Mouse (Mus musculus): ENCODE data around the gene Cpt1c. TPM values are rescaled to one million over a fixed set of nuclear protein-coding genes. Genes with fewer than 3 reads are reported as not detected.

Cpt1c gene
- total RNA-seq, 2 experiments from 2014 or later, result 97.4 to 101 TPM

DNA sequence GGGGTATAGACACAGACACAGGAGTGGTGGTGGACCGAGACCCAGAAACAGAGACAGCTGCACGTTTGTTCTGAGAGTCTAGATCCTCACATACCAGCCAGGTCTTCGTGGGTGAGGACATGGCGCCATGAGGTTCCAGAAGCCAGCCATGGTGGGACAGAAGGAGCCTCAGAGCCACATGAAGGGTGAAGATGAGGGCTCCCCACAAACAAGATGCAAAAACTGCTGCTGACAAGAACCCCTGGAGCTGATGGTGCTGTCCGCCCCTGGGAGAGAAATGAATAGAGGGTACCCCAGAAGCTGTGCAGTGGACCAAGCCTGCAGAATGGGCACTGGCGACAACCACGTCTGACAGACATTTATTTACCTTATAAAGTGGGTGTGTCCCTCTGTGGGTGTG is 3.5 kb downstream of the Cpt1c start:
- intact Hi-C loops (cut with DNase I), result loop anchor here (5.0 kb wide), 1 partner anchor 44 kb away; the partner anchor contains the start of gene Ap2a1
- no peak for DNase-seq (ENCODE audit: low spot score in 2 of 2)

DNA sequence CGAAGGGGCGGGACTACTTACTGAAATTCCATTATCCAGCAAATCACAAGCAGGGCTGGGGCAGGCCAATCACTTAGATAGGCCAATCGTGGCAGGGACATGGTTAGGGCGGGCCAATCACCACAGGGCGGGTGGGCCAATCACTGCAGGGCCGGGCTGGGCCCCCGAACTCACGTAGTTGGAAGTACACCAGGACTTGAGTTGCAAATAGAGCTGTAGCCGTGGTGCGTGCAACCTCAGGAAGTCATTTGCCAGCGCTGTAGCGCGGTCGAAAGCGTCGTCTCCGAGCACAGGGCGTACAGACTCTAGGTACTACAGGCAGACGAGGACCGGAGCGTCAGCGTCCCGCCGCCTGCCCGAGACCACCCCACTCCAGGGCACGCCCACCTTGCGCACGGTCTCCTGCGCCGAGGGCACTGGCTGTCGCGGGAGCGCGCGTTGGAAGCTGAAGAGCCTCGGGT is 4.4 kb downstream of the Cpt1c start:
- intact Hi-C loops (cut with DNase I), result loop anchor here (5.0 kb wide), 1 partner anchor 43 kb away; the partner anchor contains the start of gene Ap2a1
- peak; percentile 85 to 96 for DNase-seq (ENCODE audit: low spot score in 2 of 2)

DNA sequence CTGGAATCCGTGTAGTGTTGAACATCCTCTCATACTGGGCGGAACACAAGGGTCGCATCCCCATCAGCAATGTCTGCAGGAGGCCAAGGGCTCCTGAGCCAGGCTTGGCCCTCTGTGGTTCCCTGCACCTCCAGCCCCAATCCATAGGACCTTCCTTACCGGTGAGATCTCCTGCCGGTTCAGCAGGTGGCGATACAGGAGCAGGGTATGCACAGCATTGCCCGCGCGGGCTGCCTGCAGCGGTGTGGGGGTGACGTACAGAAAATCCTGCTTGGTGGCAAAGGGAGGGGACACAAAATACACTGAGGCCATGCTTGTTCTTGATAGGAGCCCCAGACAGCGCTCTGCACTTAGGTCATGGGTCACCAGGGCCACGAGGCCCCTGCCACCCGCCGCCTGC is 8.0 kb downstream of the Cpt1c start:
- intact Hi-C loops (cut with DNase I), result no loop called here
- DNase-seq (ENCODE audit: low spot score in 2 of 2), result no peak

DNA sequence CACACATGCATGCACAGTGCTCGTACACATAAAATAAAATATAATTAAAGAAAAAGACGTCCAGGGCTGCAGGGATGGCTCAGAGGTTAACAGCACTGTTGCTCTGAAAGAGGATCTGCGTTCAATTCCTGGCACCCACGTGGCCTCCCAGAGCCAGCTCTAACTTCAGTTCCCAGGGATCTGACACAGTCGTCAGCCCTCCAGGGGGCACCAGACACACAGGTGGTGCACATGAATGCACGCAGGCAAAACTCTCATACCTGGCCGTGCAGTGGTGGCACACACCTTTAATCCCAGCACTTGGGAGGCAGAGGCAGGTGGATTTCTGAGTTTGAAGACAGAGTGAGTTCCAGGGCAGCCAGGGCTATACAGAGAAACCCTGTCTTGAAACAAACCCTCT is 8.7 kb downstream of the Cpt1c start:
- intact Hi-C loops (cut with DNase I), result no loop called here
- DNase-seq (ENCODE audit: low spot score in 2 of 2), result no peak

DNA sequence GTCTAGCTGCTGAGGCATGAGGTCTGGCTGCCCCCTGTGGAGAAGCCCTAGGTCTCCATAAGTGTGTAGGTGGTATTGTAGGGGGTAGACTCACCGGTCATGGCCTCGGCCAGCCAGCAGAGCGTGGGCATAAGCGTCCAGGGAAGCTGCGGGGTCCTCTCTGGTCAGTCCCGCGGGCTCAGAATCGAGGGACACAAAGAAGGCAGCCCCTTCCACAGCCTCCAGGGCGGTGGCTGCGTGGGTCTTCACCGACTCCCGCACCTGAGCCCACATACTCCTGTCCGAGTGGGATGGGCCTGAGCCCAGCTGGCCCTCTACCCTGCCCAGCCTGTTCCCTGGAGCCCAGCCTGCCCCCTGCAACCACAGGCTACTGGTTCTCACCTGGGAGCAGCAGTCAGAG is 9.7 kb downstream of the Cpt1c start:
- DNase-seq (ENCODE audit: low spot score in 2 of 2), result no peak
- intact Hi-C loops (cut with DNase I), result no loop called here

DNA sequence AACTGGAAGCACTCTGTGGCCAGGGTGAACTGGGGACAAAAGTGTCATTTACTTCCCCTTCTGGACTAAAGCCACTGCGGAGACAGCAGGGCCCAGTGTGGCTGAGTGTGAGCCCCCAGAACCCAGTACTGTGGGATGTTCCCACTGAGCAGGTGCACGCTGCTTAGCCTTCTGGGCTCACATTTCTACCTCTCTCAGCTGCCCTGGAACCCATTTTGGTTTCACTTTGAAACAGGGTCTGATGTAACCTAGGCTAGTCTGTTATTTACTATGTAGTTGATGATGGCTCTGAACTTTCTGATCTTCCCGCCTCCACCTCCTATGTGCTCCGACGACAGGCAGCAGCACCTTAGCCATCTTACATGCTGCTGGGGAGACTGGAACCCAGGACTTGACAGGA is 11.8 kb downstream of the Cpt1c start:
- peak in 1 of 2 experiments; percentile 1 for DNase-seq (ENCODE audit: low spot score in 2 of 2)
- intact Hi-C loops (cut with DNase I), result no loop called here

DNA sequence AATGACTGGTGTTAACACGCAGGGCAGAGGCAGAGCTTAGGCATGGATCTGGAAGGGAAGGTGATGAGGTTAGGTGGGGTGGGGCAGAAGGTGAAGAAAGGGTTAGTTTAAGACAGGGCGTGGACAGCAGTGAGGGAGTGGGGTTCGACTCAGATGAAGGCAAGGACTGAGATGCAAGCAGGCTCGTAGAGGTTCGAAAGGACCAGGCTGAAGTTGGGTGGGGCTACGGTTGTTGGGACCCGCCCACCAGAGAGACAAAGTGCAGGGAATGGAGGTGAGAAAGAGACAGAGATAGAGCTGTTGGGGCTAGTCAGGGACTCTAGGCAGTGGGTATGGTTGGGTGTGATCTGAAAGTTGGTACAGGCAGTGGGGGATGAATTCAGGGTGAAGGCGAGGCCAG is 12.3 kb downstream of the Cpt1c start:
- DNase-seq (ENCODE audit: low spot score in 2 of 2), result peak in 1 of 2 experiments; percentile 2
- intact Hi-C loops (cut with DNase I), result no loop called here

DNA sequence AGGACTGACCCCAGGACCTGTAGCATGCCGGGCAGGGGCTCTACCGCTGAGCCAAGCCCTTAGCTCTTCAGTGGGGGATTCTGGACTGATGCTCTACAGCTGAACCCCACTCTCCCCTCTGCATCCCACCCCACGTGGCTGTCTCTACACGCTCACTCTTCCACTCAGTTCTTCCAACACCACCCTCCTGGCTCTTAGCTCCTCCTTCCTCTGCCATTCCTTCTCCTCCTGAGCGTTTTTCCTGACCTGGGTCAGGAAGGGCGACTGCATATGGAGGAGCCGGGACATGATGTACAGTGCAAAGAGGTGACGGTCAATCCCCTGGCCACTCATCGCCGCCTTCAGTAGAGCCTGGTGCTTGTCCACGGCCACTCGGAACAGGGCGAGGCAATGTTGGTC is 14.1 kb downstream of the Cpt1c start:
- no peak for DNase-seq (ENCODE audit: low spot score in 2 of 2)
- intact Hi-C loops (cut with DNase I), result no loop called here

DNA sequence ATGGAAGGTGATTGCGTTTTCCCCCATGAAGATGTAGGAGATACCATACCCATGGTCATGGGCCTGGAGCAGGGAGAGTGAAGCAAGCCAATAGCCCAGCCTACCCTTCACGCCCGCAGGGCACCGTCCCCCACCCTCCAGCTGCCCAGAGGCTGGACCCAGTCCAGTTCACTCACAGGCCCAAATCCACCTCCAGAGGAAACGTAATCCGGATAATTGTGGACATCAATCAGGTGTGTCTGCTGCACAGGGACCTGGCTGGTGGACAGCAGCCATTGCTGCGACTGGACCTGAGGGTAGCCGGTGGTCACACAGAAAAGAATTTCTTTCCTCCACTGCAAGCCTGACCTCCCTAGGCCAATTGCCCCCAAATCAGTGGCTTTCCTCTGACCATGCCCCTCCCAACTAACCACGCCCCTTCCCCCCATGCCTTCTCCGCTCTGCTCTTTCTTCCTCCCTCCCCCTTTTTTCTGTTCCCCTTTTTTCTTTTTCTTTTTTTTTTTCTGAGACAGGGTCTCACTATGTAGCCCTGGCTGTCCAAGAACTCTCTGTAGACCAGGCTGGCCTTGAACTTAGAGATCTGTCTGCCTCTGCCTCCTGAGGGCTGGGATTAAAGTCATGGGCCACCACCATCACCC is 14.7 kb downstream of the Cpt1c start:
- intact Hi-C loops (cut with DNase I), result no loop called here

DNA sequence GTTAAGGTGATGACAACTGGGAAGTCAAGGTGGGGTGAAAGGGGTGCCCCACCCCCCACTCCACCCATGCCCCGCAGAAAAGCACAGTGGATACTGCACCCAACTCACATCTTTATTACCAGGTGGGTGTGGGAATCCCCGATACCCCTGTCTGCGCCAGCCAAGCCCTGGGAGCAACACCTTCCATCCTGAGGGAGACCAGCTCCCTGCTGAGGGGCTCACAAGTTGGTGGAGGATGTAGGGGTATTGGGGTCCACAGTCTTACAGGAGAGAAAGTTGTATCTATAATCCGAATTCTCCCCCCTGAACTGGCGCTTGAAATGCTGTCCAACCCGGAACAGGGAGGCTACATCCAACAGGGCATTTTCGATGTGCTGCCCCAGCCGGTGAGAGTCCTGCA is 15.4 kb downstream of the Cpt1c start:
- no peak for DNase-seq (ENCODE audit: low spot score in 2 of 2)
- intact Hi-C loops (cut with DNase I), result no loop called here

More for the DNA sequence above, 14.7 kb downstream of the Cpt1c start:
- no peak for DNase-seq (ENCODE audit: low spot score in 2 of 2)

DNA sequence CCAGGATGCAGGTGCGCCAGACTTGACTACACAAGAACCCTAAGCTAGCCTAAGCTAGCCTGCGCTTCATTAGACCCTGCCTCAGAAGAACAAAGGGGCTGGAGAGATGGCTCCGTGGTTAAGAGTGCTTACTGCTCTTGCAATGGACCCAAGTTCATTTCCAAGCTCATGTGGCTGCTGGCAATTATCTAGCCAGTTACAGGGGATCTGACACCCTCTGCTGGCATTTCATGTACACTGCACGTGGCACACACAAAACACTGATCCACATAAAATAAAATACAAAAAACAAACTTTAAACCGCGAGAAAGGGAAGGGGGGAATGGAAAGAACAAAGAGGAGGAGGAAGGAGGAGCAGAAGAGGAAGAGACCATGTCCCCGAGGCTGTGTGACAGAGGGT is 16.4 kb downstream of the Cpt1c start:
- intact Hi-C loops (cut with DNase I), result no loop called here
- DNase-seq (ENCODE audit: low spot score in 2 of 2), result peak; percentile 57 to 75

DNA sequence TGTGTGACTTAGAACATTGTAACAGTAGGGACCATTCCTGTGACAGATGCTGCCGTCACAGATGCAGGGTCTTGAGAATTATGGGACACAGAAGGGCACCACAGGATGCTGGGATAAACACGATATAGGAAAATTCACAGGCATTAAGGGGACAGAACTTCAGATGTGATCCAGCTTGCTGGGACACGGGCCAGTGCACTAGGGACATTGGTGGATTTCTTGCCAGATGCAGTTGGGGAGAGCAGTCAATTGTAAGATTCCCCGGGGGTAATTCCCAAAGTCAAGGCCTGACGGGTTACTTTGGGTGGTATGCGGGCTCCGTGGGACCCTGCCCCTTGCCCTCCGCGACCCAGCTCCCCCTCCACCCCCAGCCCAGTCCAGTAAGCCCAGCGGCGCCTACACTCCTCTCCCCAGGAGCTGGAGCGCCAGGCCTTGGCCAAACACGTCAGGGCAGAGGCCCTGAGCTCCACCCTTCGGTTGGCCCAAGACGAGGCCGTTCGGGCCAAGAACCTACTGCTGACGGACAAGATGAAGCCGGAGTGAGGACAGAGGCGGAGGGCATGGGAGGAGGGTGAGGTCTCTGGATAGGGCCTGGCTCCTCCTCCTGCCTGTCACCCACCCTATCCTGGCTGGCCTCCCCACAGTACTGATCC is 17.3 kb downstream of the Cpt1c start:
- intact Hi-C loops (cut with DNase I), result no loop called here

DNA sequence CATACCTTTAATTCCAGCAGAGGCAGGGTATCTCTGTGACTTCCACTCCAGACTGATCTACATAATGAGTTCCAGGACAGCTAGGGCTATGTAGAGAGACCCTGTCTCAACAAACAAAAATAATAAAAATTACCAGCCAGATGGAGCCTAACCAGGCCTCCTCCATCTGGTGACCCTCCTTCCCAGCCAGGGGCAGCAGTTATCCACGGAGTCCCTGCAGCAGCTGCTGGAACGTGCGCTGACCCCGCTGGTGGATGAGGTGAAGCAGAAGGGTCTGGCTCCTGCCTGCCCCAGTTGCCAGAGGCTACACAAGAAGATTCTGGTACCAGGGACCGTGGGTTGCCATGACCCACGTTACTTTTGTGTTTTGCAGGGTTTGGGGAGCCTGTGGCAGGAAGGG is 18.4 kb downstream of the Cpt1c start:
- DNase-seq (ENCODE audit: low spot score in 2 of 2), result no peak
- intact Hi-C loops (cut with DNase I), result no loop called here

More for the DNA sequence above, 17.3 kb downstream of the Cpt1c start:
- no peak for DNase-seq (ENCODE audit: low spot score in 2 of 2)

DNA sequence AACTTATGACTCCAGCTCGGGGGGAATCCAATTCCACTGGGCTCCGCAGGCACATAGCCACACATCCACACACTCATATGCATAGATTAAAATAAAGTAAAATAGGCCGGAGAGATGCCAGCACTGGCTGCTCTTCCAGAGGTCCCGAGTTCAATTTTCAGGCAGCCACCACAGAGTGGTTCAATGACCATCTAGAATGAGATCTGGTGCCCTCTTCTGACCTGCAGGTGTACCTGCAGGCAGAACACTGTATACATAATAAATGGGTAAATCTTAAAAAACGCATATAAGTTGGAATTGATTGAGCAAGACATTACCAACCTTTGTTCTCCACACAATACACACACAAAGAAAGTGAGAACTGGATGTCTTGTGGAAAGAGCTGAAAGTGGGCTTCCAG is 19.0 kb downstream of the Cpt1c start:
- no peak for DNase-seq (ENCODE audit: low spot score in 2 of 2)
- intact Hi-C loops (cut with DNase I), result loop anchor here (2.0 kb wide), 1 partner anchor 27 kb away; the partner anchor contains the start of gene Ap2a1

DNA sequence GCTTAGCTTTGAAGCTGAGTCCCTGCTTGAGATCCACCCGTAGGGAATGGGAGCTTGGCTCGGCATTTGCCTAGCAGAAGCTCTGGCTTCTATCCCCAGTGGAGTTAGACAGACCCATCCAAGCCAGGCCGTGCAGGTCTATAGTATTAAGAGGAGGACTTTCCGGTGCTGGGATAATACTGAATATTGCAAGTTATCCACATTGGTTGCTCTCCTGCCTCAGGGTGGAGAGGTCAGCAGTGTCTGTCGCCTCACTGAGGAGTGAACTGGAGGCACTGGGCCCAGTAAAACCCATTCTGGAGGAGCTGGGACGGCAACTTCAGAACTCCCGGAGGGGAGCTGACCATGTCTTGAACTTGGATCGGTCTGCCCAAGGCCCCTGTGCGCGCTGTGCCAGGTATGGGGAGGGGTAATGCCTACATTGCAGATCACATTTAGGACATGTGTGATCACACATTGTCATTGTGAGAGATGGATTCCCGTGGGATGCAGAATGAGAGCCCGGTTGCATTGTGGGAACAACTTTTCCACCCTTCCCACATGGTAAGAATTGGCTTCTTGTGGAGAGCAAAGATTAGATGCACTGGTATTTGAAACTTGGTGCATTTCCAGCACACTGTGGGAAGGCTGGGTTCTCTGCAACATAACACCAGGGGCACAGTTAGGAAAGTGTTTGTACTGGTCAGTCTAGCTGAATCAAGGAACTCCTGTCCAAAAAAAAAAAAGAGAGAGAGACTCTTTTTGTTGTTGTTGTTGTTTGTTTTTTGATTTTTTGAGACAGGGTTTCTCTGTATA is 20.4 kb downstream of the Cpt1c start:
- no peak for DNase-seq (ENCODE audit: low spot score in 2 of 2)

DNA sequence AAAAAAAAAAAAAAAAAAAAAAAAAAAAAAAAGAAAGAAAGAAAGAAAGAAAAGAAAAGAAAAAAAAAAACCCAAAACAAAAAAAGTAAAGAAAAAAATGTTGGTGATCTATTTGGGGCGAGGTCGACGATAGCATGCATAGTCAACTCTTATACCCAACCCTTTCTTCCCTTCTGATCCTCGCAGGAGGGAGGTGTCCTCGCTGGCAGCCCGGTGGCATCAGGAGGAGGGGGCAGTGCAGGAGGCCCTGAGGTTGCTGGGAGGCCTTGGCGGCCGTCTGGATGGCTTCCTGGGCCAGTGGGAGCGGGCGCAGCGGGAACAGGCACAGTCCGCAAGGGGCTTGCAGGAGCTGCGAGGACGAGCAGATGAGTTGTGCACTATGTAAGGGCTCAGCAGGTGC is 21.1 kb downstream of the Cpt1c start:
- intact Hi-C loops (cut with DNase I), result no loop called here
- no peak for DNase-seq (ENCODE audit: low spot score in 2 of 2)

More for the DNA sequence above, 20.4 kb downstream of the Cpt1c start:
- intact Hi-C loops (cut with DNase I), result loop anchor here (2.0 kb wide), 1 partner anchor 25 kb away; the partner anchor contains the start of gene Ap2a1

DNA sequence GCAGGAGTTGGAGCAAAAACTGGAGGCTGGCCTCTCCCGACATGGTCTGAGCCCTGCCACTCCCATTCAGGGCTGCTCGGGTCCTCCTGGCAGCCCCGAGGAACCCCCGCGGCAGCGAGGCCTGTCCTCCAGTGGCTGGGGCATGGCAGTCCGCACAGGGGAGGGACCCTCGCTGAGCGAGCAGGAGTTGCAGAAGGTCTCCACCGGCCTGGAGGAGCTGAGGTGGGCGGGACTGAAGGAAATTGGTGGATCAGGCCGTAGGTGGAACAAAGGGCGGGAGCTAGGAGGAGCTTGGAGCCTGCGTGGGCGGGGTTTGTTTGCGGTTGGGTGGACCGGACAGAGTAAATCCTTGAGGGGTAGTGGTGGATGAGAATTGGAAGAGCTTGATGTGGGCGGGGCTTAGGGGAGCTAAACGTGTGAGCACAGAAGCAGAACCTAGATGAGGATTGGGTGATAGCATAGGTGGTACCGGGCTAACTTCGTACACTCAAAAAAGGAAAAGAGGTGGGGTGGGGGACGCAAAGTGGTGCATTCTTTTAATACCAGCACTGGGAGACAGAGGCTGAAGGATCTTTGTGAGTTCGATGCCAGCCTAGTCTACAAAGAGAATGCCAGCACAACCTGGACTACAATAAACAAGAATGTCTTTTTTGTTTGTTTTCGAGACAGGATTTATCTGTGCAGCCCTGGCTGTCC is 21.9 kb downstream of the Cpt1c start:
- DNase-seq (ENCODE audit: low spot score in 2 of 2), result peak; percentile 83
- intact Hi-C loops (cut with DNase I), result no loop called here

DNA sequence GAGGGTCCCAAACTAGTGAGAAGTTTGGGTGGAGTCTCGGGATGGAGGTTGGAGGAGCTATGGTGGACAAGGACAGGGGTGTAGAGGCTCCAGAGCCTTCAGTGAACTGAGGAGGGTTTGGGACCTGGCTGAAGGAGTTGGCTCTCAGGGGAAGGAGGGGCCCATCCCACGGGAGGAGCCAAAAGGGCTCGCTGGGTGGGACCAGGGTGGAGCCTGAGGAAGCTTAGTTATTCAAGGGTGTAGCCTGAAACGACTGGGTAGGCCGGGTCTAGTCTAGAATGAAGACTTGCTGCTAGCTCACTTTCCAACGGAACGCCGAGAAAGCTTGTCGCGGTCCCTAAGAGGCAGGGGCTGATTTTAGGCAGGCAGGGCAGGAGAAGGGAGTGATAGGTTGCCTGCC is 22.7 kb downstream of the Cpt1c start:
- intact Hi-C loops (cut with DNase I), result no loop called here
- no peak for DNase-seq (ENCODE audit: low spot score in 2 of 2)

DNA sequence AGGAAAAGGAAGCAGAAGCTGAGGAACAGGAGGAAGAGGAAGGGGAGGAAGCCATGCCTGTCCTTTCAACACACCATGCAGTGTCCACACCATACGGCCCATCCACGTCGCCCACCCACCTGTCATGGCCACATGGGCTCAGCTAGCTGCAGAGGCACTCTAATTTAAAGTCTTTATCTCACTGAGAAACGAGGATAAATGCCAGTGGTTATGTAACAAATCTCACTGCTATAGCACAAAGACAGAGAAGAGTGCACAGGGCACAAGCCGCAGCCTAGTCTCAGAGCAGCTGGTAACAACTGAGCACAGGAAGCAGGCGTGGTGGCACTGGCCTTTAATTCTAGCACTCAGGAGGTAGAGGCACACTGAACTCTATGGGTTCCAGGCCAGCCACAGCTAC is 24.7 kb downstream of the Cpt1c start:
- DNase-seq (ENCODE audit: low spot score in 2 of 2), result no peak
- intact Hi-C loops (cut with DNase I), result no loop called here

DNA sequence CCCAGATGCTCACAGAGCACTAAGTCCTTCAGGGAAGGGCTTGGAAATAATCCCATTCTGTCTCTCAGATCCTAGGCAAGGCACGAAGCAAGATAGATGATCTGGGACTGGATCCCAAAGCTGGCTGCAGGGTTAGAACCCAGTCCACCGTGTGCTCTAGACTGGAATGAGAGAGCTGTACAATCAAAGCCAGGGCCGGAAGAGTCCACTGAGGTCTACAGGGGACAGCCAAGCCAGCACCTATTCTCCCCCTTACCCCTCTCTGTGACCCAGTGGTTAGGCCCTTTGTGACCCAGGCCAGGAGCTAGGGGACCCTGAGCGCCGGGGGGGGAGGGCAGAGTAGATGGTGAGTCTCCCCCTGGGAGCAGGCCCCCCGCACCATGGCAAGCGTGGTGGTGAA is 31.7 kb downstream of the Cpt1c start, which contains the start of gene Tsks:
TSS of gene Tsks (plus strand) at position 301 of the 400 bp plus-strand sequence.
- DNase-seq (ENCODE audit: low spot score in 2 of 2), result no peak
- intact Hi-C loops (cut with DNase I), result no loop called here
